Mouse (Mus musculus) MEL (cell line): ENCODE measurements around the gene Gm20388. TPM values are rescaled to one million over a fixed set of nuclear protein-coding genes. Genes with fewer than 3 reads are reported as not detected.

Experiments
- DNase-seq: peaks from one replicate; pipeline ENCODE4 v3.0.0; 2011; ENCODE audit warnings: low read depth, low spot score
- H3K27ac ChIP-seq: 2 replicates; pipeline ENCODE4 v1.5.1; 2012; ENCODE audit warnings: low read depth, mild to moderate bottlenecking, control low read depth, low read length, moderate library complexity; ENCODE audit not compliant: control insufficient read depth
- H3K27me3 ChIP-seq, 2 experiments: fragments of 150-350 bp in 1 of 2; sonication (generic) in 1 of 2; 2 replicates each; pipeline ENCODE4 v1.6.1; 2012; ENCODE audit warnings: low read length in 2 of 2, mild to moderate bottlenecking in 2 of 2, improper control_type of control experiment in 1 of 2, moderate library complexity in 1 of 2; ENCODE audit not compliant: insufficient read depth in 2 of 2, control insufficient read depth in 1 of 2
- H3K36me3 ChIP-seq, 2 experiments: 2 replicates each; pipeline ENCODE4 v1.6.1; 2012 to 2014; ENCODE audit warnings: low read length in 2 of 2, improper control_type of control experiment in 1 of 2, inconsistent platforms in 1 of 2, mild to moderate bottlenecking in 1 of 2; ENCODE audit not compliant: insufficient read depth in 2 of 2, control insufficient read depth in 1 of 2
- H3K4me1 ChIP-seq, 2 experiments: fragments of 150-350 bp in 1 of 2; sonication (generic) in 1 of 2; 2 replicates each; pipeline ENCODE4 v1.6.1; 2012; ENCODE audit warnings: low read length in 2 of 2, improper control_type of control experiment in 1 of 2, mild to moderate bottlenecking in 1 of 2; ENCODE audit not compliant: insufficient read depth in 2 of 2, control insufficient read depth in 1 of 2
- H3K4me3 ChIP-seq, 2 experiments: fragments of 150-350 bp in 1 of 2; sonication (generic) in 1 of 2; 2 replicates each; pipeline ENCODE4 v1.5.1; 2012; ENCODE audit warnings: low read depth in 2 of 2, low read length in 2 of 2, mild to moderate bottlenecking in 2 of 2, moderate library complexity in 2 of 2, control low read depth in 1 of 2, improper control_type of control experiment in 1 of 2; ENCODE audit not compliant: control insufficient read depth in 1 of 2, insufficient read depth in 1 of 2
- H3K79me2 ChIP-seq: 2 replicates; pipeline ENCODE4 v1.6.1; 2012; ENCODE audit warnings: mild to moderate bottlenecking, low read length, moderate library complexity; ENCODE audit not compliant: control insufficient read depth, poor library complexity, insufficient read depth
- H3K9ac ChIP-seq: 2 replicates; pipeline ENCODE4 v1.6.1; 2012; ENCODE audit warnings: low read depth, mild to moderate bottlenecking, control low read depth, low read length, moderate library complexity; ENCODE audit not compliant: control insufficient read depth, poor library complexity, severe bottlenecking
- H3K9me3 ChIP-seq: fragments of 150-350 bp; sonication (generic); replicated peaks from 2 replicates; pipeline ENCODE4 v1.6.1; 2012; ENCODE audit warnings: mild to moderate bottlenecking, low read length, improper control_type of control experiment, moderate library complexity; ENCODE audit not compliant: insufficient read depth
- BHLHE40 ChIP-seq: IDR thresholded peaks from 2 replicates; pipeline ENCODE4 v1.6.1; 2012; ENCODE audit warnings: low read depth, mild to moderate bottlenecking, inconsistent platforms, low read length, improper control_type of control experiment, borderline replicate concordance
- CHD1 ChIP-seq: IDR thresholded peaks from 2 replicates; pipeline ENCODE4 v1.6.1; 2012; ENCODE audit warnings: low read depth, mild to moderate bottlenecking, inconsistent platforms, low read length, improper control_type of control experiment
- CHD2 ChIP-seq: IDR thresholded peaks from 2 replicates; pipeline ENCODE4 v1.6.1; 2011; ENCODE audit warnings: low read length, improper control_type of control experiment
- E2F4 ChIP-seq: IDR thresholded peaks from 2 replicates; pipeline ENCODE4 v1.6.1; 2011; ENCODE audit warnings: low read depth, low read length, improper control_type of control experiment, borderline replicate concordance
- ELF1 ChIP-seq: IDR thresholded peaks from 2 replicates; pipeline ENCODE4 v1.6.1; 2014; ENCODE audit warnings: low read depth, mild to moderate bottlenecking, inconsistent platforms, low read length, improper control_type of control experiment, moderate library complexity
- EP300 ChIP-seq, 2 experiments: IDR thresholded peaks; 2 replicates each; pipeline ENCODE4 v1.6.1; 2011; ENCODE audit warnings: improper control_type of control experiment in 2 of 2, low read length in 2 of 2, low read depth in 1 of 2, mild to moderate bottlenecking in 1 of 2
- GATA1 ChIP-seq: IDR thresholded peaks from 2 replicates; pipeline ENCODE4 v1.6.1; 2011; ENCODE audit warnings: low read depth, low read length, improper control_type of control experiment
- JUND ChIP-seq: IDR thresholded peaks from 2 replicates; pipeline ENCODE4 v1.6.1; 2011; ENCODE audit warnings: low read depth, mild to moderate bottlenecking, improper control_type of control experiment, low read length
- KAT2A ChIP-seq: conservative IDR thresholded peaks from 2 replicates; pipeline ENCODE4 v1.6.1; 2012; ENCODE audit warnings: low read depth, low read length, improper control_type of control experiment, inconsistent platforms
- MAFK ChIP-seq: IDR thresholded peaks from 2 replicates; pipeline ENCODE4 v1.6.1; 2011; ENCODE audit warnings: low read depth, mild to moderate bottlenecking, low read length, improper control_type of control experiment, borderline replicate concordance
- MAX ChIP-seq: IDR thresholded peaks from 2 replicates; pipeline ENCODE4 v1.6.1; 2011; ENCODE audit warnings: low read length, improper control_type of control experiment
- MAZ ChIP-seq: IDR thresholded peaks from 2 replicates; pipeline ENCODE4 v1.6.1; 2012; ENCODE audit warnings: low read depth, mild to moderate bottlenecking, inconsistent platforms, low read length, improper control_type of control experiment
- MYC ChIP-seq: IDR thresholded peaks from 2 replicates; pipeline ENCODE4 v1.6.1; 2011; ENCODE audit warnings: low read depth, mild to moderate bottlenecking, low read length, improper control_type of control experiment, moderate library complexity
- NELFE ChIP-seq: IDR thresholded peaks from 2 replicates; pipeline ENCODE4 v1.6.1; 2011; ENCODE audit warnings: low read depth, low read length, improper control_type of control experiment
- NRF1 ChIP-seq: IDR thresholded peaks from 2 replicates; pipeline ENCODE4 v1.6.1; 2014; ENCODE audit warnings: low read depth, mild to moderate bottlenecking, inconsistent platforms, low read length, improper control_type of control experiment, moderate library complexity; ENCODE audit not compliant: poor library complexity, insufficient read depth, severe bottlenecking
- POLR2A ChIP-seq, 2 experiments: IDR thresholded peaks; 2 replicates each; pipeline ENCODE4 v1.6.1; 2011 to 2012; ENCODE audit warnings: low read length in 2 of 2, mild to moderate bottlenecking in 2 of 2, control low read depth in 1 of 2, improper control_type of control experiment in 1 of 2, low read depth in 1 of 2, moderate library complexity in 1 of 2; ENCODE audit not compliant: control insufficient read depth in 1 of 2, insufficient read depth in 1 of 2, poor library complexity in 1 of 2
- POLR2AphosphoS2 ChIP-seq: IDR thresholded peaks from 2 replicates; pipeline ENCODE4 v1.6.1; 2011; ENCODE audit warnings: low read length, improper control_type of control experiment
- POLR2AphosphoS5 ChIP-seq: IDR thresholded peaks from 2 replicates; pipeline ENCODE4 v1.6.1; 2012; ENCODE audit warnings: low read depth, borderline replicate concordance, mild to moderate bottlenecking, inconsistent platforms, low read length, moderate library complexity, mixed read lengths
- RAD21 ChIP-seq: IDR thresholded peaks from 2 replicates; pipeline ENCODE4 v1.6.1; 2011; ENCODE audit warnings: mild to moderate bottlenecking, low read depth, low read length, improper control_type of control experiment
- SIN3A ChIP-seq: IDR thresholded peaks from 2 replicates; pipeline ENCODE4 v1.6.1; 2012; ENCODE audit warnings: low read length, improper control_type of control experiment, inconsistent platforms
- SMC3 ChIP-seq: IDR thresholded peaks from 2 replicates; pipeline ENCODE4 v1.6.1; 2011; ENCODE audit warnings: low read depth, low read length, improper control_type of control experiment
- TAL1 ChIP-seq: IDR thresholded peaks from 2 replicates; pipeline ENCODE4 v1.6.1; 2012; ENCODE audit warnings: mild to moderate bottlenecking, inconsistent platforms, low read length, moderate library complexity, mixed read lengths
- TBP ChIP-seq: IDR thresholded peaks from 2 replicates; pipeline ENCODE4 v1.8.0; 2011; ENCODE audit warnings: low read depth, low read length, improper control_type of control experiment
- TCF12 ChIP-seq: IDR thresholded peaks from 2 replicates; pipeline ENCODE4 v1.6.1; 2014; ENCODE audit warnings: low read depth, mild to moderate bottlenecking, inconsistent platforms, low read length, improper control_type of control experiment, moderate library complexity
- ZMIZ1 ChIP-seq: IDR thresholded peaks from 2 replicates; pipeline ENCODE4 v1.6.1; 2012; ENCODE audit warnings: low read depth, mild to moderate bottlenecking, inconsistent platforms, low read length, improper control_type of control experiment, moderate library complexity
- ZNF384 ChIP-seq: IDR thresholded peaks from 2 replicates; pipeline ENCODE4 v1.6.1; 2012; ENCODE audit warnings: low read depth, mild to moderate bottlenecking, inconsistent platforms, low read length, improper control_type of control experiment
- polyA plus RNA-seq, 2 experiments: library from polyadenylated mRNA; stranded (reverse) in 1 of 2; unstranded in 1 of 2; fragments of >175 nt in 1 of 2; fragments of >200 nt in 1 of 2; gene quantifications; 2 replicates each; pipeline versions ENCODE4 v1.2.1 to v1.2.4; 2012; ENCODE audit warnings: low replicate concordance in 2 of 2, low read depth in 1 of 2; ENCODE audit not compliant: insufficient read length in 2 of 2, insufficient read depth in 1 of 2, missing spikeins in 1 of 2
- total RNA-seq: library from RNA; depleted of rRNA; stranded (reverse); fragments of 300-350 nt; gene quantifications from 2 replicates; pipeline ENCODE4 v1.2.3, GENCODE M21; 2012

Gm20388 gene
- total and polyA plus RNA-seq, 3 experiments = 11.1 to 17.8 TPM; not detected in 1

GRCm38 (mm10) chr8:121844765-121845164 lies 1934.1 kb downstream of the Gm20388 start:
- Histone ChIP-seq H3K36me3 (peaks cover 0 to 22% of the 10 kb centered on the region in 2 experiments; a peak in 2 of 4 replicates), H3K9ac (no peak overlapping the region), H3K27ac (no peak overlapping the region), H3K4me3 (no peak overlapping the region), H3K9me3 (no peaks in the 10 kb centered on the region), H3K79me2 (no peaks in the 10 kb centered on the region; the same call in 1 of the 2 replicates), H3K4me1 (peaks cover 7 to 23% of the 10 kb centered on the region in 2 experiments; a peak in 3 of 4 replicates), H3K27me3 (no peaks in the 10 kb centered on the region)
- DNase-seq = no peak
- TF ChIP-seq ZNF384 (no peak), MAZ (no peak), POLR2AphosphoS2 (no peak), NRF1 (no peak), RAD21 (no peak), MAX (no peak), JUND (no peak), POLR2A (IDR thresholded peaks at IDR 0.05; ENCODE audit: control insufficient read depth in 1 of 2, insufficient read depth in 1 of 2, low read depth in 1 of 2, low read length in 2 of 2, poor library complexity in 1 of 2) (no peak), ELF1 (no peak), POLR2AphosphoS5 (no peak)

GRCm38 (mm10) chr8:121846815-121847214 lies 1936.2 kb downstream of the Gm20388 start:
- Histone ChIP-seq H3K27me3 (no peaks in the 10 kb centered on the region), H3K27ac (no peak overlapping the region), H3K36me3 (peaks cover 0 to 28% of the 10 kb centered on the region in 2 experiments; a peak in 2 of 4 replicates), H3K9ac (no peak overlapping the region), H3K4me1 (peaks cover 8 to 35% of the 10 kb centered on the region in 2 experiments; a peak in 3 of 4 replicates), H3K4me3 (no peak overlapping the region), H3K79me2 (peaks cover 4% of the 10 kb centered on the region; the same call in 1 of the 2 replicates), H3K9me3 (no peaks in the 10 kb centered on the region)
- no peak for DNase-seq
- TF ChIP-seq ZMIZ1 = no peak
- no peak for TF ChIP-seq POLR2AphosphoS2
- no peak for TF ChIP-seq TCF12
- no peak for TF ChIP-seq GATA1

GRCm38 (mm10) chr8:121847261-121847822 lies 1936.7 kb downstream of the Gm20388 start:
- Histone ChIP-seq H3K27ac (peak overlapping the region; percentile 99), H3K4me1 (peaks cover 13 to 40% of the 10 kb centered on the region in 2 experiments), H3K79me2 (peaks cover 4% of the 10 kb centered on the region; the same call in 1 of the 2 replicates)
- no peak for TF ChIP-seq ZMIZ1
- TF ChIP-seq BHLHE40 = peak; percentile 46; the same call in 1 of the 2 replicates
- peak; percentile 73 for TF ChIP-seq SIN3A
- no peak for TF ChIP-seq TAL1
- TF ChIP-seq GATA1 = 0 out of 2 replicates have a peak, but pooled peaks have one; percentile 26
- no peak for TF ChIP-seq E2F4
- TF ChIP-seq ELF1 = no peak
- TF ChIP-seq TCF12 = no peak
- no peak for TF ChIP-seq CHD1
- no peak for TF ChIP-seq NELFE
- TF ChIP-seq TBP = no peak
- peak; percentile 88 for TF ChIP-seq ZNF384
- TF ChIP-seq EP300 (IDR thresholded peaks at IDR 0.05; ENCODE audit: low read depth in 1 of 2, low read length in 2 of 2) = no peak
- TF ChIP-seq SMC3 = no peak
- no peak for TF ChIP-seq MYC
- no peak for TF ChIP-seq KAT2A
- no peak for TF ChIP-seq CHD2
- no peak for TF ChIP-seq MAFK

More at GRCm38 (mm10) chr8:121847261-121847822, 1936.7 kb downstream of the Gm20388 start:
- Histone ChIP-seq H3K9ac (peak overlapping the region; percentile 74), H3K4me3 (no peak overlapping the region), H3K36me3 (peaks cover 0 to 33% of the 10 kb centered on the region in 2 experiments; a peak in 2 of 4 replicates), H3K27me3 (no peaks in the 10 kb centered on the region), H3K9me3 (no peaks in the 10 kb centered on the region)
- peak; percentile 43 for DNase-seq
